Mouse (Mus musculus): ENCODE results near the gene Psmb11. TPM values are rescaled to one million over a fixed set of nuclear protein-coding genes. Genes with fewer than 3 reads are reported as not detected.

Psmb11 gene
- polyA plus RNA-seq, 1 experiment from 2014 or later, result not detected

DNA sequence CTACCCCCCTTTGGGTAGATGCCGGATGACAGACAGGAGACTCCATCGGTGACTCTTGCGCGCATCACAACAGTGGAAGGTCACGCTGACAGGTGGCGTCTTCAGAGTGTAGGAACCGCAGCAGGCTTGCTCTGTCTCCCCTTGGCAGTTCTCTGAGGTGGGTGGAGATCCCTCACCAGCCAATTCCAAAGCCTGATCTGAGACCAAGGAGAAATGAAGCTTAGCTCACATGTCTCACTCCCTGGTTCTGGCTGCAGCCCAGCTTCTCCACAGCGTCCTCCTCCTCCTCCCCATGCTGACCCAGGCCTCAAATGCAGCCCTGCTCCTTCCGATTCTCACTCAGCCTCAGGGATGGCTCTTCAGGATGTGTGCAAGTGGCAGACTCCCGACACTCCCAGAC lies 3.7 kb downstream of the Psmb11 start:
- H3K9ac ChIP-seq (ENCODE audit: low read depth, low read length), result no peak overlapping the region
- H3K27me3 ChIP-seq (replicated peaks; ENCODE audit: control insufficient read depth, insufficient read depth, low read length), result no peaks in the 10 kb centered on the region
- no peaks in the 10 kb centered on the region for H3K9me3 ChIP-seq (ENCODE audit: control insufficient read depth, low read length)
- ATAC-seq (ENCODE audit: low read depth) (no peak), DNase-seq (ENCODE audit: low spot score) (no peak)
- no peak overlapping the region for H3K4me3 ChIP-seq (ENCODE audit: low read depth, low read length)
- no peaks in the 10 kb centered on the region for H3K4me1 ChIP-seq (ENCODE audit: control insufficient read depth, insufficient read depth, low read length)
- no peak overlapping the region for H3K27ac ChIP-seq (replicated peaks; ENCODE audit: low read depth, low read length)
- no peak overlapping the region for H3K4me2 ChIP-seq (ENCODE audit: low read depth, low read length)
- no peaks in the 10 kb centered on the region for H3K36me3 ChIP-seq (ENCODE audit: control insufficient read depth, insufficient read depth, low read length)
- 60% methylated on average over 10 of the region's 10 CpGs for WGBS

DNA sequence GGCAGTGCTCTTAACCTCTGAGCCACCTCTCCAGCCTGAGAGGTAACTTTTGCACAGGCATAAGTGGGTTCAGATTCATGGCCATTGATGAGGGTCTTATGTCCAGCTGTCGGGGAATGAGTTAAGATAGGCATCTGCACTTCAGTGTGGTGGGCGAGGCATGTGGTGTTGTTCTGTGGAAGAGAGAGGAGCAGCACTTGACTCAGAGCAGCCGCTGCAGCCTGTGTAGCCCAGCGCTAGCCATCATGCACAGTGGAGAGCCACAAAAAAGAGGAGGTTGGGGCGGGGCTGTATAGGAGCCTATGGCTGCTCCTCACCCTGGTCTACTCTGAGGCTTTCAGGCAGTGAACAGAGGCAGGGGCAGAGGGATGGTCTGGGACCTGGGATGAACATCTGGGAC lies 6.9 kb downstream of the Psmb11 start:
- Histone ChIP-seq H3K4me1 (ENCODE audit: control insufficient read depth, insufficient read depth, low read length) (no peaks in the 10 kb centered on the region), H3K4me3 (ENCODE audit: low read depth, low read length) (no peak overlapping the region), H3K9me3 (ENCODE audit: control insufficient read depth, low read length) (no peaks in the 10 kb centered on the region), H3K27ac (replicated peaks; ENCODE audit: low read depth, low read length) (no peak overlapping the region), H3K9ac (ENCODE audit: low read depth, low read length) (no peak overlapping the region), H3K4me2 (ENCODE audit: low read depth, low read length) (no peak overlapping the region), H3K27me3 (replicated peaks; ENCODE audit: control insufficient read depth, insufficient read depth, low read length) (no peaks in the 10 kb centered on the region), H3K36me3 (ENCODE audit: control insufficient read depth, insufficient read depth, low read length) (peaks cover 28% of the 10 kb centered on the region)
- ATAC-seq (ENCODE audit: low read depth) (no peak), DNase-seq (ENCODE audit: low spot score) (no peak)
- 76% methylated on average over 5 of the region's 5 CpGs for WGBS

DNA sequence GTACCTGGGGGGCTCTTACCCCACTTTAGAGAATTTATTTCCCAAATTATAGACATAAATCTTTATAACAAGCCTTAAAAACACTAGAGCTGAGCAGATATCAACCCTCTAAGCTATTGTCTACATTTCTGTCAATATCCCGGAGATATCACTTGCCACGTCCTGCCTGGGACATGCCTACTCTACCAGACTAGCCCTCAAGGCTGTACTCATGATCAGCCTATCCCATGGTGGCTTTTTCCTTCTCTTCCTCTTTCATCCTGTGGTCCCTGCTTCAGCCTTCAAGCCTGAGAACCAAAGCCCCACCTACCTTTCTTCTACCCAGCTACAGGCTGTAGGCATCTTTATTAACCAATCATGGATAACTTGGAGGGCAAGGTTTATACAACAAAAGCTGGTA lies 8.6 kb downstream of the Psmb11 start:
- ATAC-seq (ENCODE audit: low read depth), result no peak

DNA sequence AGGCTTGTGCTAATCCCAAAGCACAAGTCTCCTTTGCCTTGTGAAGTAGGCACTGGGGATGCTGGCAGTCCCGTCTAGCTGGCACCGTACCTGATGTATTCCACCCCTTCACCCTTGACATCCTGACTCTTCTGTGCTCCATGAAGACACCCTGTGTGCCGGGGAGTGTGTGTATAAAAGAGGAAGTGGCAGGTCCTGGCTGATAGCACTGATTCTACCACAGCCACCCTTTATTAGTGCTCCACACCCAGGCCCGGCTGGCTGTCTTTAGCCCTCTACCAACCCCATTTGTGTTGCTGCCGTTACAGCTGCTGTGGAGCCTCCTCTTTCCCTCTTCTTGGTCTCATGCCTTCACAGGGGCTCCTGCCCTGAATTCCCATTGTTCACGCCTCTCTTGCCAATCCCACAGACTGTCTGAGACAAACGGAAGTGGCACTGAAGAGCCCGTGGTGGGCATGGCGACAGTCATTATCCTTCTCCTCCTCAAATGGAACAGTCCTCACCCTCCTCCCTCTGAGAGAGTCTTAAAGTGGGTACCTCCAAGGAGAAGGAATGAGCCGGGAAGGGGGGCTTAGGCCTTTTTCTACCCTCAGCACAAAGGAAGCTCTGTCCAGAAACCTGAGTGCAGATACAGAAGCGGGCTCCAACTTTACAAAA lies 9.5 kb downstream of the Psmb11 start:
- ATAC-seq (ENCODE audit: low read depth), result no peak; the same call in 1 of the 2 replicates
- no peak overlapping the region for H3K9ac ChIP-seq (ENCODE audit: low read depth, low read length)
- H3K9me3 ChIP-seq (ENCODE audit: control insufficient read depth, low read length), result no peaks in the 10 kb centered on the region
- DNase-seq (ENCODE audit: low spot score), result peak; percentile 22
- H3K27ac ChIP-seq (replicated peaks; ENCODE audit: low read depth, low read length), result 0 out of 2 replicates have a peak overlapping the region, but pooled peaks have one; percentile 24
- no peak overlapping the region for H3K4me2 ChIP-seq (ENCODE audit: low read depth, low read length)
- 75% methylated on average over 11 of the region's 11 CpGs for WGBS
- no peak overlapping the region for H3K4me3 ChIP-seq (ENCODE audit: low read depth, low read length)
- H3K4me1 ChIP-seq (ENCODE audit: control insufficient read depth, insufficient read depth, low read length), result no peaks in the 10 kb centered on the region
- no peaks in the 10 kb centered on the region for H3K27me3 ChIP-seq (replicated peaks; ENCODE audit: control insufficient read depth, insufficient read depth, low read length)
- H3K36me3 ChIP-seq (ENCODE audit: control insufficient read depth, insufficient read depth, low read length), result peaks cover 46% of the 10 kb centered on the region

More for the DNA sequence above, 8.6 kb downstream of the Psmb11 start:
- Histone ChIP-seq H3K9ac (ENCODE audit: low read depth, low read length) (no peak overlapping the region), H3K27ac (replicated peaks; ENCODE audit: low read depth, low read length) (no peak overlapping the region), H3K4me1 (ENCODE audit: control insufficient read depth, insufficient read depth, low read length) (no peaks in the 10 kb centered on the region), H3K27me3 (replicated peaks; ENCODE audit: control insufficient read depth, insufficient read depth, low read length) (no peaks in the 10 kb centered on the region), H3K4me2 (ENCODE audit: low read depth, low read length) (no peak overlapping the region), H3K4me3 (ENCODE audit: low read depth, low read length) (no peak overlapping the region), H3K36me3 (ENCODE audit: control insufficient read depth, insufficient read depth, low read length) (peaks cover 43% of the 10 kb centered on the region), H3K9me3 (ENCODE audit: control insufficient read depth, low read length) (no peaks in the 10 kb centered on the region)
- no peak for DNase-seq (ENCODE audit: low spot score)
- WGBS, result 84% methylated on average over 2 of the region's 2 CpGs

DNA sequence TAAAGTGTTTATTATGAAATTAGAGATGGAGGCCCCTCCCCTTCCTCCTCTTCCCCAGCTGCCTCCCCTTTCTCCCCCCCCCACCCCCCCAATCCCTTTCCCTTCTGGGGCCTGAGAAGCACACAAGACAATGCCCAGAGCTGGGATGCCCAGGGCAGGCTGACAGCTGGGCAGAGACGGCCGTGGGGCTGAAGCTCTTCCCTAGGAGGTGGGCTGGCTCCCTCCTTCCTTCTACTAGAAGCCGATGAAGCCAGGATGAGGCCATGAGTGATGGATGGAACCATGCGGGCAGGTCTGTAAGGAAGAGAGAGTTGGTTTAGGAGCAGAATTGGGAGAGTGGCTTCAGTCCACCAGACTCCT lies 10.0 kb downstream of the Psmb11 start:
- ATAC-seq (ENCODE audit: low read depth), result no peak; the same call in 1 of the 2 replicates
- 0 out of 2 replicates have a peak overlapping the region, but pooled peaks have one; percentile 18 for H3K27ac ChIP-seq (replicated peaks; ENCODE audit: low read depth, low read length)
- 0 out of 2 replicates have a peak overlapping the region, but pooled peaks have one; percentile 6 for H3K9ac ChIP-seq (ENCODE audit: low read depth, low read length)
- H3K4me2 ChIP-seq (ENCODE audit: low read depth, low read length), result no peak overlapping the region
- 64% methylated on average over 3 of the region's 4 CpGs for WGBS
- no peaks in the 10 kb centered on the region for H3K9me3 ChIP-seq (ENCODE audit: control insufficient read depth, low read length)
- H3K4me3 ChIP-seq (ENCODE audit: low read depth, low read length), result no peak overlapping the region
- no peak for DNase-seq (ENCODE audit: low spot score)
- no peaks in the 10 kb centered on the region for H3K4me1 ChIP-seq (ENCODE audit: control insufficient read depth, insufficient read depth, low read length)
- H3K36me3 ChIP-seq (ENCODE audit: control insufficient read depth, insufficient read depth, low read length), result peaks cover 51% of the 10 kb centered on the region
- H3K27me3 ChIP-seq (replicated peaks; ENCODE audit: control insufficient read depth, insufficient read depth, low read length), result no peaks in the 10 kb centered on the region

DNA sequence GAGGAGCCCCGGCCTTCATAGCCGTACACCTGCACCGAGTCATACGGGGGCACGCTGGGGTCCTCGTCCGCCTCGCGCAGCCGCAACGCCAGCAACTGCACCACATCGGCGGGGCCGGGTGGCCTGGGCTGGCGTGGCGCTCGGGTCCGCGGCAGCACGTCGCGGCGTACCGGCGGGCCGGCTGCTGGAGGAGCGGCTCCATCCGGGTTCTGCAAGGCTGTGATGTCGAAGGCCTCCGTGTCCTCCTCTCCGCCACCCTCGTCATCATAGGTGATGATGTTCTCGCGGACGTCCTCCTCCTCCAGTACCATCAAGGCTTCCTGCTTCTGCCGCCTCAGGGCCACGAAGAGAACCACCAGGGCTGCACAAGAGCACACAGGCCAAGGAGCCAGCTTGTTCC lies 11.0 kb downstream of the Psmb11 start:
- no peak overlapping the region for H3K27ac ChIP-seq (replicated peaks; ENCODE audit: low read depth, low read length)
- WGBS, result 93% methylated on average over 17 of the region's 37 CpGs
- no peak for DNase-seq (ENCODE audit: low spot score)

DNA sequence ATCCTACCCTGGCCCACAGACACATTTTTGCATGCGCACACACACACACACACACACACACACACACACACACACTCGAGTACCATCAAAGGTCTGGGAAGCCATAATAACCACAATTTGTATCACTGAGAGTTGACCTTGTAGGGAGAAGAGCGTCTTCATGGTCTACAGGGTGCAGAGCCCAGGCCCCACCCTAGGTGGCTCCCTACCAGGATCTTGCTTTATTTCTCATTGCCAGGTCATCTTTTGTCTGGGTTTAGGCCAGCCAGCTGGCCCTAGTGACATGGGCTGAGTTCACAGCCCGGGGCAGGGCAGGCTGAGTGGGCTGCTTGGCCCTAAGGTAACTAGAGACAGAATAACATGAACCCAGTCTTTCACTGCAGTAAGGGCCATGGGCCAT lies 12.9 kb downstream of the Psmb11 start:
- H3K9me3 ChIP-seq (ENCODE audit: control insufficient read depth, low read length), result no peaks in the 10 kb centered on the region
- H3K27ac ChIP-seq (replicated peaks; ENCODE audit: low read depth, low read length), result no peak overlapping the region
- H3K4me2 ChIP-seq (ENCODE audit: low read depth, low read length), result no peak overlapping the region
- H3K27me3 ChIP-seq (replicated peaks; ENCODE audit: control insufficient read depth, insufficient read depth, low read length), result no peaks in the 10 kb centered on the region
- H3K9ac ChIP-seq (ENCODE audit: low read depth, low read length), result no peak overlapping the region
- no peak for DNase-seq (ENCODE audit: low spot score)
- H3K4me3 ChIP-seq (ENCODE audit: low read depth, low read length), result no peak overlapping the region
- H3K36me3 ChIP-seq (ENCODE audit: control insufficient read depth, insufficient read depth, low read length), result peaks cover 66% of the 10 kb centered on the region
- H3K4me1 ChIP-seq (ENCODE audit: control insufficient read depth, insufficient read depth, low read length), result no peaks in the 10 kb centered on the region
- no peak for ATAC-seq (ENCODE audit: low read depth)
- 94% methylated on average over 4 of the region's 4 CpGs for WGBS

More for the DNA sequence above, 11.0 kb downstream of the Psmb11 start:
- ATAC-seq (ENCODE audit: low read depth), result no peak
- H3K4me2 ChIP-seq (ENCODE audit: low read depth, low read length), result no peak overlapping the region
- peaks cover 62% of the 10 kb centered on the region for H3K36me3 ChIP-seq (ENCODE audit: control insufficient read depth, insufficient read depth, low read length)
- H3K4me3 ChIP-seq (ENCODE audit: low read depth, low read length), result no peak overlapping the region
- no peaks in the 10 kb centered on the region for H3K9me3 ChIP-seq (ENCODE audit: control insufficient read depth, low read length)
- H3K9ac ChIP-seq (ENCODE audit: low read depth, low read length), result no peak overlapping the region
- no peaks in the 10 kb centered on the region for H3K27me3 ChIP-seq (replicated peaks; ENCODE audit: control insufficient read depth, insufficient read depth, low read length)
- no peaks in the 10 kb centered on the region for H3K4me1 ChIP-seq (ENCODE audit: control insufficient read depth, insufficient read depth, low read length)

DNA sequence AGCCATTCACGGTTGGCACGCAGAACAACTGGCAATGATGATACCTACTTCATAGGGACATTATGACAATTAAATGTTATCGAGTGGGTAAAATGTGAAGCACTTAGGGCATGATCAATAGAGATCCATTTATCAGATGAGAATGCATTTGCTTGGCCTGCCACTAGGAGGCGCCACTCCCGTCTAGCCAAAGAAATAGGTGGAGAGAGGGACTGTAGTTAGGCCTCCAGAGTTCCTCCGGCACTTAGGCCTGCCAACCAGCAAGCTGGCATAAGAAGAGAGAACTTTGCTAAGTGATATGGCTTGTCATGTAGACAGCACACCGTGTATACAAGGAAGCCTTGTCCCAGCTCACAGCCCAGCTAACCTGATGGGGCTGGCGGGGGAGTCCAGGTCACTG lies 15.7 kb downstream of the Psmb11 start:
- H3K36me3 ChIP-seq (ENCODE audit: control insufficient read depth, insufficient read depth, low read length), result peaks cover 52% of the 10 kb centered on the region
- H3K27ac ChIP-seq (replicated peaks; ENCODE audit: low read depth, low read length), result no peak overlapping the region
- H3K27me3 ChIP-seq (replicated peaks; ENCODE audit: control insufficient read depth, insufficient read depth, low read length), result no peaks in the 10 kb centered on the region
- ATAC-seq (ENCODE audit: low read depth) (no peak), DNase-seq (ENCODE audit: low spot score) (no peak)
- H3K9me3 ChIP-seq (ENCODE audit: control insufficient read depth, low read length), result no peaks in the 10 kb centered on the region
- H3K4me3 ChIP-seq (ENCODE audit: low read depth, low read length), result no peak overlapping the region
- H3K9ac ChIP-seq (ENCODE audit: low read depth, low read length), result no peak overlapping the region
- H3K4me1 ChIP-seq (ENCODE audit: control insufficient read depth, insufficient read depth, low read length), result 0 out of 2 replicates have a peak, but pooled peaks cover 10% of the 10 kb centered on the region
- H3K4me2 ChIP-seq (ENCODE audit: low read depth, low read length), result no peak overlapping the region
- 55% methylated on average over 8 of the region's 8 CpGs for WGBS

DNA sequence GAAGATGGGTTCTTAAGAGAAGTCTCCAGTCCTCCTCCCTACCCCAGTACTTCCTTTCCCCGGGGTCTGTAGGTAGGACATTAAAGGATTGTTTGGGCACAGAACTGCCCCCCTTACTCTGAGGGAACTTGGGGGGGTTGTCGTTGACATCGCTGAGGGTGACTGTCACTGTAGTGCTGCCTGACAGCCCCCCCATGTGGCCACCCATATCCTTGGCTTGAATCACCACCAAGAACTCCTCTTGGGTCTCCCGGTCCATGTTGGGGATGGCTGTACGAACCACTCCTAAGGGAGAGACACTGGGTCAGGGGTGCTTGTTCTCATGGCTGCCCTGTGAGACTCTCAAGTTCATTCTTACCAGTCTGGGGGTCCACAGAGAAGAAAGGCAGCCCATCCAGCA lies 17.0 kb downstream of the Psmb11 start:
- Histone ChIP-seq H3K4me3 (ENCODE audit: low read depth, low read length) (no peak overlapping the region), H3K27ac (replicated peaks; ENCODE audit: low read depth, low read length) (no peak overlapping the region), H3K9ac (ENCODE audit: low read depth, low read length) (no peak overlapping the region), H3K27me3 (replicated peaks; ENCODE audit: control insufficient read depth, insufficient read depth, low read length) (no peaks in the 10 kb centered on the region), H3K4me1 (ENCODE audit: control insufficient read depth, insufficient read depth, low read length) (0 out of 2 replicates have a peak, but pooled peaks cover 10% of the 10 kb centered on the region), H3K4me2 (ENCODE audit: low read depth, low read length) (no peak overlapping the region), H3K9me3 (ENCODE audit: control insufficient read depth, low read length) (no peaks in the 10 kb centered on the region), H3K36me3 (ENCODE audit: control insufficient read depth, insufficient read depth, low read length) (peaks cover 52% of the 10 kb centered on the region)
- 72% methylated on average over 5 of the region's 5 CpGs for WGBS
- no peak for DNase-seq (ENCODE audit: low spot score)
- no peak for ATAC-seq (ENCODE audit: low read depth)

Measured in embryonic facial prominence, embryonic 14.5 days (tissue).